Mouse (Mus musculus): ENCODE measurements around the gene Rnf19b.

- TF ChIP-seq POLR2A (IDR thresholded peaks at IDR 0.05; ENCODE audit: low read depth, low read length), result no peak
- TF ChIP-seq CTCF (conservative IDR thresholded peaks at IDR 0.05; ENCODE audit: insufficient read depth, insufficient read length, low read depth, low read length), result no peak
Measured at GRCm38 (mm10) chr4:129025707-129026106, 32.4 kb upstream of the Rnf19b start.

Measured in kidney, adult 2 months (tissue).